Mouse (Mus musculus) cortical plate, adult 2 months (tissue): Measurements from ENCODE around the gene Pola2. TPM values are rescaled to one million over a fixed set of nuclear protein-coding genes. Genes with fewer than 3 reads are reported as not detected.

Experiments used
- H3K27ac ChIP-seq: fragments of 200-500 bp; 2 replicates; pipeline ENCODE4 v1.5.1; 2012; ENCODE audit warnings: low read length, control low read depth, inconsistent platforms; ENCODE audit not compliant: insufficient read depth
- H3K4me1 ChIP-seq: fragments of 200-500 bp; 2 replicates; pipeline ENCODE4 v1.6.1; 2011; ENCODE audit warnings: low read length; ENCODE audit not compliant: control insufficient read depth, insufficient read depth
- H3K4me3 ChIP-seq: fragments of 200-500 bp; 2 replicates; pipeline ENCODE4 v1.5.1; 2011; ENCODE audit warnings: mild to moderate bottlenecking, low read length, control low read depth; ENCODE audit not compliant: insufficient read depth
- CTCF ChIP-seq: fragments of 200-500 bp; IDR thresholded peaks from 2 replicates; pipeline ENCODE4 v1.5.1; 2011; ENCODE audit warnings: mild to moderate bottlenecking, control low read depth, low read length; ENCODE audit not compliant: insufficient read depth; ENCODE audit errors: extremely low read depth
- POLR2A ChIP-seq: fragments of 200-500 bp; IDR thresholded peaks from 2 replicates; pipeline ENCODE4 v1.6.1; 2011; ENCODE audit warnings: mild to moderate bottlenecking, low read length, control low read depth; ENCODE audit not compliant: insufficient read depth; ENCODE audit errors: extremely low read depth
- polyA plus RNA-seq: library from polyadenylated mRNA; depleted of rRNA; stranded (reverse); fragments of >200 nt; gene quantifications from 2 replicates; pipeline ENCODE4 v1.2.3, GENCODE M21; 2012; rRNA removed

Gene Pola2
- 11.7 and 12.9 TPM in 2 replicates for polyA plus RNA-seq

DNA sequence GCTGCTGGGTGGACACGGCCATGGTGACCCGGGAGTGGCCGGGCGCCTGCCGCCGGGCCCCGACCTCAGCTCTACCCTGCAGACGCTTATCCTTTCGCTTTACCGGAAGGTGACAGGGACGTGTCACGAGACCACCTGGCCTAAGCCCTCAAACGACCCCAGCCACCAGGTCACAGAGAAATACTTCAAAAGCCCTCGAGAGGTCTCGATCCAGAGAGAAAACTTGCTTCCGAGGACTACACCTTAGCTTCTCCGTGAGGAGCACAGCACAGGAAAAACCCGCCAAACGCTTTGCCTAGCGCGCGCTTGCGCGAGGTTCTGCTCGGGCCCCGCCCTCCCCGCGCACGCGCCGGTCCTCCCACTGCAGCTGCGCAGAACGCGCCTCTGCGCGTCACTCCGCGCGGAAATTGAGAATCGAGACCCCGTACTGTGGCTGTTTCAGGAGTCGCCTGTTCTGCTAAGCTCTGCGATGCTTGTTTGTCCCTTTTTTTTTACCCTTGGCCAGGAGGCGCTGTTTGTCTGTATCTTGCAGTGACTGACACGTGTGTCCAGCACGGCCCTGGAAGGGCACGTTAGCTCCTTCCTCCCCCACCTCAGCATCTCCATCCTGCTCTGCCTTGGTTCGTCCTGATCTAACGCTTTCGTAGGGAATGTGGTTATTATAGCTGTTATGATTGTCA lies at the start of gene Pola2:
Gene Pola2 (minus strand): TSS at position 320 of the 680 bp plus-strand sequence.
- H3K4me1 ChIP-seq, result no peaks in the 10 kb centered on the region
- peak within 1 kb of the TSS; percentile 67 for H3K4me3 ChIP-seq
- no peak within 1 kb of the TSS for H3K27ac ChIP-seq
- no peak for TF ChIP-seq CTCF
- TF ChIP-seq POLR2A, result peak; percentile 78

DNA sequence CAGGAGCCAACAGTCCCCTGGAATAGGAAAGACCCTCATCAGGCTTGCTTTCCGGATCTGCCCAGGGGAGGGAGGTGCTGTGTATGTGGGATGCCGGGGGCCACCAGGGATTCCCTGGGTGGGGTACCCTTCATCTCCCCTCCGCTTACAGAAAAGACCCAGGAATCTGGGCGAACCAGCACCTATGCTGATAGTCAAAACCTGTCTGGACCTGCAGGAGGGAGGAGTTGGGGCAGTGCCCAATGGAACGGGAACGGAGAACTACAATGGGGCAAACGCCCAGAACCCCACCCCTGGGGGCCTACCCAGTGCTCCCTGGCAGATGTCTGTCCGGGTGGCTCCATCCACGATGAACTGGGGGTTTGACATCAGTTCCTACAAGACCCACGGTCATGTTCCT lies 49.7 kb upstream of the Pola2 start:
- Histone ChIP-seq H3K4me1 (no peaks in the 10 kb centered on the region; the same call in 1 of the 2 replicates), H3K27ac (no peak overlapping the region), H3K4me3 (no peak overlapping the region)
- no peak for TF ChIP-seq POLR2A
- no peak for TF ChIP-seq CTCF

DNA sequence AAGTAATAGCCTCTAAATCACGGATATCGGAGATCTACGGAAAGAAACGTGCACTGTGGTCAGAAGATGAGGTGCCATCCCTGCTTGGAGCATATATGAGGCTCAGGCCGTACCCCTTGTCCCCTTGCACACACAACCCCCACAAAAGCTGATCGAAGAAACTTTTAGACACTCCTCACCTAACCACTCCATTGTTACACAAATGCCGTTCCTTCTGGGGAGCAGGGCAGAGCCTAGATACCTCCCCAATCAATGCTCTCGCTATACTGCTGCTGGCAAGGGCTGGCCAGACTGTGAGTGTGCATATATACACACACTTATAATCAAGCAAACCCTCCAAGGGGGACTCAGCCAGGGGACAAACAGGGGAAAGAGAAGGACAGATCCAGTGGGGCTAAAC lies 45.1 kb upstream of the Pola2 start:
- TF ChIP-seq POLR2A, result no peak
- no peak for TF ChIP-seq CTCF
- no peaks in the 10 kb centered on the region for H3K4me1 ChIP-seq
- H3K4me3 ChIP-seq, result no peak overlapping the region
- no peak overlapping the region for H3K27ac ChIP-seq

DNA sequence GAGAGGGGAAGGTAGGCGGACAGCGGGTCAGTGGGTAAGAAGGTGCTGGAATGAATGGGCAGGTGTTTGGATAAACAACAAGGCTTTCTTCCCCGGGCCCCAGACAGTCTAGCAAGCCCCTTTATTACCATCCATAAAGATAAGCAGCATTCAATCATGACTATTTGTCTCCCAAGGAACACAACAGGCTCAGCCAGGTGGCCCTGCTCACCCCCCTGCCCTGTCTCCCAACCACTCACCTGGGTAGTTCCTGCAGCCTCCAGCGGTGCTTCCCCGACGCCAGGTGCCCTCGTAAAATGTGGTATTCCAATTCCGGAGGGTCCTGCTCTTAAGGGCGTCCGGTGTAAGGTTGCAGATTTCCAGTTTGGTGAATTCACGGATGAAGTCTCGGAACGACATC lies 43.0 kb upstream of the Pola2 start:
- TF ChIP-seq CTCF (no peak), POLR2A (no peak)
- no peak overlapping the region for H3K4me3 ChIP-seq
- H3K4me1 ChIP-seq, result no peaks in the 10 kb centered on the region
- no peak overlapping the region for H3K27ac ChIP-seq

DNA sequence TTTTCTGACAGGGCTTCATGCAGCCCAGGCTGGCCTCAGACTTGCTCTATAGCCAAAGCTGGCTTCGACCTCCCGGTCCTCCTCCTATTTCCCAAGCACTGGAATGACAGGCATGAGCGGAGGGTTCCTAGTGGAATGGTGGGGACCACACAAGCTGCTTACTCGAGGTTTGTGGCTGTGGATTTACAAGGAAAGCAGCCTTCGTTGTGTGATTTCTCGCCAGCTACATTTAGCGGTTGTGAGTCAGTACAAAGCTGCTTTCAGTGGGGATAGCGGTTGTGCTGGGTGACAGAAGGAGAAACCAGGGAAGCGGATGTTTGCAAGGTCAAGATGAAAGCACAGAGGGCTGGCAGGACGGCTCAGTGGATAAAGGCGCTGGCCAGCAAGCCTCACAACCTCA lies 41.5 kb upstream of the Pola2 start:
- no peaks in the 10 kb centered on the region for H3K4me1 ChIP-seq
- H3K4me3 ChIP-seq, result no peak overlapping the region
- TF ChIP-seq CTCF, result no peak
- TF ChIP-seq POLR2A, result no peak
- no peak overlapping the region for H3K27ac ChIP-seq

DNA sequence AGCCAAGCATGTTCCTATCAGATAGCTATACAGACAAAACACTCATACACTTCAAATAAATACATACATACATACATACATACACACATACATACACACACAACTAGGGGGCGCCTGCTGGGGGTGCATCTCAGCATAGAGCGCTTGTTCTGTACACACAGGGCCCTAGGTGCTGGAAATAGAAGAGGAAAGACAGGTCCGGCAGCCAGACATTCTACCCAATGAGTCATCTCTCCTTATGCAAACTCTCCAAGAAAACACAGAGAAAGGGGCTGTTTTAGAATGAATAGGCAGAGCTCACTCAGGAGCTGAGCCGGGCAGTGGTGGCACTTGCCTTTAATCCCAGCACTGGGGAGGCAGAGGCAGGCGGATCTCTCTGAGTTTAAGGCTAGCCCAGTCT lies 36.0 kb upstream of the Pola2 start:
- H3K4me3 ChIP-seq, result no peak overlapping the region
- TF ChIP-seq CTCF (no peak), POLR2A (no peak)
- H3K27ac ChIP-seq, result no peak overlapping the region
- no peaks in the 10 kb centered on the region for H3K4me1 ChIP-seq

DNA sequence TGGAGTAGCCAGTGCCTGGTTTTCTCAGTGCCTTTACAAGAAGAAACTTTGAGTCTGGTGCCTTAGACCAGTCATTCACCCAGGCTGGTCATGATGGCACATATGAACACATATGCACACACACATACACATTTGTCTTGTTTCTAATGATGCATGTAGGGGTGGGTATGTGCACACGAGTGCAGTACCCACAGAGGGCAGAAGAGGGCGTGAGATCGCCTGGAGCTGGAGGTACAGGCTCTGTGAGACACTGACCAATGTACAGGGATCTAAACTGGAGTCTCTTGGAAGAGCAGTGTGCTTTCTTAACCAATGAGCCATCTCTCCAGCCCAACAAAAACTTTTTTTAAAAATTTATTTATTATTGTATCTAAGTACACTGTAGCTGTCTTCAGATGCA lies 34.2 kb upstream of the Pola2 start:
- no peaks in the 10 kb centered on the region for H3K4me1 ChIP-seq
- TF ChIP-seq CTCF (no peak), POLR2A (no peak)
- H3K4me3 ChIP-seq, result no peak overlapping the region
- H3K27ac ChIP-seq, result no peak overlapping the region

DNA sequence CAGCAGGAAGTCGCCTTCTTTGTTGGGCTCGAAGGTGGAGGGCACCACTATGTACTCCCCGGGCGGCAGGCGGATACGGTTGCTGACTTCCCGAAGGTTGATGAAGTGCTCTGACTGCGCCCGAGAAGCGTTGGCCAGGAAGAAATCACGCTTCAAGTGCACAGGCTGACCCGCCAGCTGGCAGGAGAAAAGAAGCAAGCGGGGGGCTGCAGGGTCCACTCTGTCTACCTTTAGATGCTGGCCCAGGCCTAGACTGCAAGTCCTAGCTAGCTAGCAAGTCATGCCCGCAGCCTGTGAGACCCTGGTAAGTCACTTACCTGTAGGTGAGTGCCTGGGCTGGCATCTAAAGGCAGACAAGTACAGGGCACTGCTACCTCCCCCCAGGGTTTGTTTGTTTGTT lies 30.7 kb upstream of the Pola2 start:
- no peak for TF ChIP-seq POLR2A
- no peak for TF ChIP-seq CTCF
- H3K27ac ChIP-seq, result no peak overlapping the region
- H3K4me1 ChIP-seq, result no peaks in the 10 kb centered on the region
- H3K4me3 ChIP-seq, result no peak overlapping the region

DNA sequence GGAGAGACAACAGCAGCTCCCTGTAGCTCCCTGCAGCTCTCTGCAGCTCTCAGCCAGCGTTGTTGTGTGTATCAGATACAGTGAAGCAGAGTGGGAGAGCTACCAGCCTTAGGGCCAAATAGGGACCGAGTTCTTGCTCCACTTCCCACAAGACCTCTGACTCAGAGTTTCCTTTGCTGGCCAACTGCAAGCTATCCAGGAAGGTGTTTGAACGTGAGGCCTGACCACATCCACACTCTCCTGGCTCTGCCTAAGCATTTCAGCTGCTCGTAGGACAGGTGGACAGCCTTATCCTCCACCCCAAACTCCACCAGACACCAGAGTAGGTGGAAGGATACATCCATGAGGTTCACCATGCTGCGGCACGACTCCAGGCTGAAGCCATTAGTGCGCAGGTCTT lies 28.0 kb upstream of the Pola2 start:
- no peak overlapping the region for H3K27ac ChIP-seq
- no peak for TF ChIP-seq POLR2A
- TF ChIP-seq CTCF, result no peak
- no peak overlapping the region for H3K4me3 ChIP-seq
- no peaks in the 10 kb centered on the region for H3K4me1 ChIP-seq

DNA sequence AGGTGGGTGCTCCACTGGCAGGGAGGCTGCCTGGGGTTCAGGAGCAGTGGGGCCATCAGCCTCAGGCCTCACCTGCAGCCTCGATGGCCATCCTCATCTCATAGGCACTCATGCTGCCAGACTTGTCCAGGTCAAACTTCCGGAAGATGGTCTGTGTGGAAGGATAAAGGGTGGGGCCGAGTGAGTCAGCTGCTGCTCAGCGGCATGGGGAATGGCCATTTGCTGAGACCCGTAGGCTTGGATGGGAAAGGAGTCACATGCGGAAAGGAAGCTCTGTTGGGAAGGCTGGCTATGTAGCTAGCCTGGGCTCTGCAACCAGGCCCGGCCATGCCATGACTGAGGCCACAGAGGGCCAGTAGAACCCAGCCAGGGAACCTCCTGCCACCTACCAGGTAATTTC lies 27.5 kb upstream of the Pola2 start:
- Histone ChIP-seq H3K4me1 (no peaks in the 10 kb centered on the region), H3K4me3 (no peak overlapping the region), H3K27ac (no peak overlapping the region)
- no peak for TF ChIP-seq POLR2A
- TF ChIP-seq CTCF, result no peak
